Mouse (Mus musculus): ENCODE data around the gene Txnrd2.

GRCm38 (mm10) chr16:18453846-18454245, 27.7 kb downstream of the Txnrd2 start:
- TF ChIP-seq CTCF (IDR thresholded peaks at IDR 0.05; ENCODE audit: low read depth, low read length) (no peak), POLR2A (IDR thresholded peaks at IDR 0.05; ENCODE audit: borderline replicate concordance, low read depth, low read length) (no peak)
